Mouse (Mus musculus): Measurements from ENCODE around the gene Tcap.

DNA sequence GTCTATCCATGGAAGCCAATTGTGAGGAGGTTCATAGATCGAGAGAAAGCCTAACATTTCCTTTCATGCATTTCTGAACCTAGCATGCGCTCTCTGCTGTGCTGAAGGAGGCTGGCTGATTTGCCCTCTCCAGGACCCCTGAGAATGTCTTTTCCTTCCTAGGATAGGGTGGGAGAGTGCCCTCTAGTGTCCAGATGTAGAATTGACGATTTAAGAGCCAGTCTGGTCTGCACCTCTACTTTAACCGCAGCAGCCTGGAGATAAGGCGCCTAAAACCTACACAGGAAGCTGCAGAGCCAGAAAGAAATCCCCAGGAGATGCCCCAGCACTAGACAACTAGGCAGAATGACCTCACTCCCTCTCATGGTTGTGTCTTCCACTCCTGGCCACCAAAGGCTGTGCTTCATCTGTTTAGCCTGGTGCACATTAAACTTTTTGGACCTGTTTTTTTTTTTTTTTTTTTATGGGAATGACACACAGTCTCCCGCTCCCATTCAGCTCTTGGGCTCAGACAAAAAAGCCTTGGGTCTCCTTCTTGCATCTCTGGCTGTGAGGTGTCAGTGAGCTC lies 27.8 kb upstream of the Tcap start:
- peak; percentile 64 for TF ChIP-seq CTCF (conservative IDR thresholded peaks at IDR 0.05; ENCODE audit: insufficient read depth, insufficient read length, low read depth, low read length)
- TF ChIP-seq POLR2A (IDR thresholded peaks at IDR 0.05; ENCODE audit: low read depth, low read length): no peak

Data from kidney, adult 2 months (tissue).